In the genomic region with DNA sequence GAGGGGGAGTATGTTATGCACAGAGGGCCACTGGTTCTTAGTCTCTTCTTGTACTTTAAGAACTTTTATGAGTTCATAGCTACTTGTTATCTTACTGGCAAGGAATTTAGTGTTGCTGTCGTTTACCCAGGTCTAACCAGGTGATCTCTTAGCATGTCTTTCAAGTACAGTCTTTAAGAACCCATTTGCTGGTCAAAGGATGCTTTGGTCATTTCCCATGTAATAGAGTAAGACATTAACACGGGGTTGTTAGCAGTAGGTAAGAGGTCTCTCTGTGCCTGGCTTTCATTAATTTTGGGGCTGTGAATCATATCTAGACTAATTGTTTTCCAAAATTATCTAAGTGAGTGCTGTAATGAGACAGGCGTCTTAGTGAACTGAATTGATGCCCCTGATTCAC, we compare ENCODE assay signal across 9 mouse cellular contexts. TPM values are rescaled to one million over a fixed set of nuclear protein-coding genes. Genes with fewer than 3 reads are reported as not detected.
DNase-seq lines count a peak whose midpoint lies in the region; ATAC-seq and TF ChIP-seq lines count a peak whose summit lies in the region.
"Had no signal": no experiment of that assay in that cellular context is flagged by ENCODE, and none has a peak within 500 bp of the region (broad histone marks: within the 10 kb centered on the region; RNA-seq: fewer than 3 reads in every experiment).

No protein-coding gene starts in this region.

- WGBS in kidney, postnatal 0 days: 53% methylated on average over 3 of the region's 3 CpGs
- 74% methylated on average over 3 of the region's 3 CpGs for WGBS in forebrain, embryonic 13.5 days
- WGBS in limb, embryonic 12.5 days: 60% methylated on average over 3 of the region's 3 CpGs

- no peak for ATAC-seq in kidney, postnatal 0 days (replicated peaks; ENCODE audit: low FRiP score, low read depth)
- ATAC-seq in forebrain, embryonic 13.5 days: no peak
- no peak for ATAC-seq in limb, embryonic 12.5 days (ENCODE audit: insufficient number of reproducible peaks, insufficient read depth, low FRiP score, low TSS enrichment, low read depth)
- no peak for ATAC-seq in CD4-positive, CD25-positive, alpha-beta regulatory T cell, adult 4 months

- peak overlapping the region; percentile 68 for H3K4me2 ChIP-seq in kidney, postnatal 0 days (ENCODE audit: low read length)
- peak overlapping the region; percentile 64 for H3K4me2 ChIP-seq in forebrain, embryonic 13.5 days
- peak overlapping the region; percentile 58; the same call in 1 of the 2 replicates for H3K4me2 ChIP-seq in limb, embryonic 12.5 days

- H3K27ac ChIP-seq in kidney, postnatal 0 days: no peak overlapping the region
- no peak overlapping the region for H3K27ac ChIP-seq in forebrain, embryonic 13.5 days
- no peak overlapping the region for H3K27ac ChIP-seq in limb, embryonic 12.5 days

- no peak overlapping the region for H3K9ac ChIP-seq in kidney, postnatal 0 days (ENCODE audit: low read depth, low read length)
- H3K9ac ChIP-seq in forebrain, embryonic 13.5 days: no peak overlapping the region
- no peak overlapping the region for H3K9ac ChIP-seq in limb, embryonic 12.5 days (replicated peaks)

- H3K9me3 ChIP-seq in kidney, postnatal 0 days (replicated peaks; ENCODE audit: low read length): no peaks in the 10 kb centered on the region
- no peaks in the 10 kb centered on the region for H3K9me3 ChIP-seq in forebrain, embryonic 13.5 days (replicated peaks)
- no peaks in the 10 kb centered on the region for H3K9me3 ChIP-seq in limb, embryonic 12.5 days

- H3K4me1 ChIP-seq in kidney, postnatal 0 days (replicated peaks; ENCODE audit: insufficient read depth, low read length): peaks cover 5% of the 10 kb centered on the region; the same call in 1 of the 2 replicates
- H3K4me1 ChIP-seq in forebrain, embryonic 13.5 days: peaks cover 18% of the 10 kb centered on the region
- H3K4me1 ChIP-seq in limb, embryonic 12.5 days (replicated peaks): peaks cover 11% of the 10 kb centered on the region

- no peaks in the 10 kb centered on the region for H3K27me3 ChIP-seq in kidney, postnatal 0 days (ENCODE audit: insufficient read depth, low read length)
- H3K27me3 ChIP-seq in forebrain, embryonic 13.5 days: no peaks in the 10 kb centered on the region
- H3K27me3 ChIP-seq in limb, embryonic 12.5 days: no peaks in the 10 kb centered on the region

- 0 out of 2 replicates have a peak, but pooled peaks cover under 1% of the 10 kb centered on the region for H3K36me3 ChIP-seq in kidney, postnatal 0 days (ENCODE audit: insufficient read depth, low read length)
- peaks cover 19% of the 10 kb centered on the region for H3K36me3 ChIP-seq in forebrain, embryonic 13.5 days (ENCODE audit: poor library complexity, severe bottlenecking)
- peaks cover 22% of the 10 kb centered on the region for H3K36me3 ChIP-seq in limb, embryonic 12.5 days

- DNase-seq in kidney, postnatal 0 days (ENCODE audit: low spot score): no peak
- DNase-seq in kidney, postnatal 36 days: no peak
- peak; percentile 15 for DNase-seq in naive thymus-derived CD4-positive, alpha-beta T cell, adult 2 months (ENCODE audit: low read depth)
- no peak for DNase-seq in cerebellum, adult 9-10 months
- no peak for DNase-seq in spleen, postnatal 4 days (ENCODE audit: low spot score in 2 of 2)
- DNase-seq: kidney, adult 18-20 months had no signal

- H3K4me3 ChIP-seq in kidney, postnatal 0 days (replicated peaks; ENCODE audit: low read depth, low read length): no peak overlapping the region; the same call in 1 of the 2 replicates
- no peak overlapping the region for H3K4me3 ChIP-seq in forebrain, embryonic 13.5 days
- no peak overlapping the region for H3K4me3 ChIP-seq in limb, embryonic 12.5 days (replicated peaks)

- no peak for TF ChIP-seq CTCF in kidney, postnatal 0 days (IDR thresholded peaks at IDR 0.05; ENCODE audit: low read depth)

RNA-seq across cellular contexts. Expression of gene Washc4, which starts 1.8 kb away (rescaled TPM):
- polyA plus RNA-seq in kidney, postnatal 0 days (2015; fragmentation: Nextera tagmentation; extraction: Ambion mirVana): 21.7 and 32.6 TPM in 2 replicates
- 32.0 and 32.4 TPM in 2 replicates for polyA plus RNA-seq in forebrain, embryonic 13.5 days (2015; fragmentation: Nextera tagmentation; extraction: Ambion mirVana)
- 37.3 and 39.1 TPM in 2 replicates for polyA plus RNA-seq in limb, embryonic 12.5 days (2016; fragmentation: Nextera tagmentation; extraction: Ambion mirVana)
- polyA plus RNA-seq in CD4-positive, CD25-positive, alpha-beta regulatory T cell, adult 4 months (2017; shearing (Covaris generic)): 10 to 100 TPM; 21.7 to 26.4 TPM

RNA-seq across cellular contexts. Expression of gene Aldh1l2, which starts 11.4 kb away (rescaled TPM):
- polyA plus RNA-seq in kidney, postnatal 0 days (2015; fragmentation: Nextera tagmentation; extraction: Ambion mirVana): 0.29 and 0.47 TPM in 2 replicates
- polyA plus RNA-seq in forebrain, embryonic 13.5 days (2015; fragmentation: Nextera tagmentation; extraction: Ambion mirVana): 11.5 and 13.9 TPM in 2 replicates
- 2.1 TPM in 2 replicates for polyA plus RNA-seq in limb, embryonic 12.5 days (2016; fragmentation: Nextera tagmentation; extraction: Ambion mirVana)
- not detected for polyA plus RNA-seq in CD4-positive, CD25-positive, alpha-beta regulatory T cell, adult 4 months (2017; shearing (Covaris generic))
